Mouse (Mus musculus): ENCODE results near the gene 4933415F23Rik. TPM values are rescaled to one million over a fixed set of nuclear protein-coding genes. Genes with fewer than 3 reads are reported as not detected.

Gene 4933415F23Rik
- not detected for polyA plus RNA-seq (2014; fragmentation: Illumina TruSeq; extraction: RNeasy Lipid Tissue Mini Kit (QIAGEN cat#74804); ENCODE audit: low read depth, low replicate concordance)

DNA sequence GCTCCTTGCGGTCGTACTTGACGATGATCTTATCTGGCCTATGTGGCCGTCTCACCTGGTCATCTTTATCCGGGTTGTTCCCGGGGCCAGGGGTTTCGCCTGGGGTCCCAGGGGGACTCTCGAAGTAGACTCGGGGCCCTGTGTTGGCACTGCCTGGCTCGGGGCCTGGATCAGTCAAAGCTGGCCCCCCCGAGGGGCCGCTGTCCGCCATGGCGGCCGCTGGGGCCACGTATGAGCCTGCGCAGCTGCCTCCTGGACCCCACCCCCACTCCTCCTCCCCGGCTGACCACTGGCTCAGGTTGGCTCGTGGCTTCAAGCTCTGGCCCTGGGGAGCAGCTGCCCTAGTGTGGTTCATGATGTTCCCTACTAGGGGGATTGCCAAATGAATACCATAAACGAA is at the start of gene 4933415F23Rik:
TSS of gene 4933415F23Rik (minus strand) at position 233 of the 400 bp plus-strand sequence.

All from adrenal gland, adult 10 weeks (tissue).